Mouse (Mus musculus): ENCODE data around the gene Gm4737.
"Not testable (repeated sequence)": the region's sequence is repeated elsewhere in the genome, so short reads cannot be mapped to it uniquely, and the experiment has no call there.

The Gm4737 gene

DNA sequence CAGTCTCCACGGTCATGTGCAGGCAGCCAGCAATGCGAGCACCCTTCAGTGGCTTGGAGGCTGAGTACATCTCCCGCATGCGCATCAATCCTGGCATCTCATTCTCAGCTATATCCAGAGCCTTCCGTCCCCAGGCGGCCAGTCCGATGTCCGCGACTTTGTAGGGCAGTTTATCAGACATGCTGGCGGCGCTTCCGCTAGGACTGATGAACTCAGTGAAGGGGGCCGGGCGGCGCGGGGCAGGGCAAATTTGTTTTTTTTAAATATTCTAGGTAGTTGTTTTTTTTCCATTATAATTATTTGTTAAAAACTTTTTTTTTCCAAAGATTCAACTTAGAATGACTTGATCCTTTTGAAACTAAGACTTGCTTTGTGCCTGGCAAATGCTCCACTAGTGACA lies at the start of gene Gm4737:
TSS of gene Gm4737 (minus strand) at position 246 of the 400 bp plus-strand sequence.
- DNase-seq, result not testable (repeated sequence)

DNA sequence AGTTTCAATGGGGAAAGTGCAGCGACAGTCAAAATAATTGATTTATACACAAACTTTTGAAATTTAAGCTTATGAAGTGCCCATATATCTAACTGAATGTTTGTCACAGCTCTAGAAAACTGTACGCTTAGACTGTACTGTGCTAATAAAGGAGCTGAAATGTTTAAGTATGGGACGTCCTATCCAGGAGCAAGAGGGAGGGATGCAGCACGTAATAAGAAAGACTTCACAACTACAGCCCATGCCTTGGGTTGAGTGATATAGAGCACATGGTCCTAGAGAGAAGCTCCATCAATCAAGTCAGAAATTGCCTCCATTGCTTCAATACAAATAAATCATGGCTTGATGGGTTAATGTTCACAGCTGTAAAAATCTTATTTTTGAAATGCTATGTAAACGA lies 40.9 kb upstream of the Gm4737 start:
- DNase-seq, result no peak

DNA sequence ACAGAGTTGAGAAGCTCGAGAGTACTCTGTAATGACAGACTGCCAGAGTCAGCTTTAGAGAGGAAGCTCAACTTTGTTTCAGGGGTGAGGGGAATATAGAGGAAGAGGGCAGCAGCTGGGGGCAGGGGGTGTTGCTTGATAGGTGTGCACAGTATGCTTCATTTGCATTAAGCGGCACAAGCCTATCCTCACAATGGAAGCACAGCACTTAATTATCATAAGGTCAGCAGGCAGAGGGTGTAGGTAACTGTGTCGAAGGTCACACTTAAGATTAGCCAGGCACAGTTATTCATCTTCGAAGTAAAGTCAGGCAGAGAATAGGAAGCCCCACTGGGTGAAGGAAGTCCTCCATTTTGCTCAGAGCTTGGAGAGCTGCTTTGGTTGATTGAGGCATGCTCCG lies 28.2 kb upstream of the Gm4737 start:
- no peak for DNase-seq

DNA sequence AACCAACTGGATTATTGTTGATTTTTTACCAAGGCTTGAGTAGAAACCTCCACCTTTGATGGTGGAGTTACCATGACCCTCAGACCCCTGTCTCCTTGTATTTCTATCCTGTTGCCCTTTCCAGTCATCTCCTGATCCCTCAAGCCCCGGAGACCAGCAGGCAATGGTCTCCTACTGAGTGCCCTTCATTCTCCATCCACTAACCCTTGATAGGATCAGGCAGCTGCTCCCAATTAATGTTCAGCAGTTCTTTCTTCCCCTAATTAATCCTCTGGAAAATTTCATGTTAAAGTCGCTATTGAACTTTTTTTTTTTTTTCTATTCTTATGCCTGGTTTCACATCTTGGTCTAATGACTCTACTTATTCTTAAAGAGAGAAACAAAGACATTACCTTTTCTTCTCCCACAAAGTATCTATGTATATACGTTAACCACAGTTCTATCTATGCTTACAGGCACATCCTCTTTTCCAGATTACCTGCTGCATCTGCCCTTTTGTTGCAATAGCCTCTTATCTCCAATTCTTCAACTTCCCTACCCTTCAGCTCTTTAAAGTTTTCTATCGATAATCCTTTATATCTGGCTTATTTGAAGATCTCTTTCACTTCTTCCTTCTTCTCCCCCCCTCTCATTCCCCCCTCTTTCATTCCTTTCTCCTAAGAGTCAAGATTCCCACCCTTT lies 23.4 kb upstream of the Gm4737 start:
- no peak for DNase-seq

DNA sequence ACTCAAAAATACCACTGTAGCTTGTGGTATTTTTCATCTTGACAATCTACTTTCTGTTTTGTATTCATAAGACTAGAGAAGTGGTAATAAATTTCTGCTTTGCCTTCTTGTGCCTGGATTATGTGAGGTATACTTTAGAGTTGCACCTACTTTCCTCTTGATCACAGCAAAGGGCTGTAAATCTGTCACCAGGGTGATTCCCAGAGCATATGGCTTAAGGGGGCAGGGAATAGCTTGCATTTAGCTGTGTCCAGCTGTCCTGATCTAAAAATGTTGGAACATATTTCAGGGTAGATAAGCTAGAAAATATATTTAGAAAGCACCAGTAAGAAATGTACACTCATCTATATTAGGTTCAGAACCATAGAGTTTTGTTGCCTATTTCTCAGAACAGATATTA lies 18.2 kb upstream of the Gm4737 start:
- no peak for DNase-seq

DNA sequence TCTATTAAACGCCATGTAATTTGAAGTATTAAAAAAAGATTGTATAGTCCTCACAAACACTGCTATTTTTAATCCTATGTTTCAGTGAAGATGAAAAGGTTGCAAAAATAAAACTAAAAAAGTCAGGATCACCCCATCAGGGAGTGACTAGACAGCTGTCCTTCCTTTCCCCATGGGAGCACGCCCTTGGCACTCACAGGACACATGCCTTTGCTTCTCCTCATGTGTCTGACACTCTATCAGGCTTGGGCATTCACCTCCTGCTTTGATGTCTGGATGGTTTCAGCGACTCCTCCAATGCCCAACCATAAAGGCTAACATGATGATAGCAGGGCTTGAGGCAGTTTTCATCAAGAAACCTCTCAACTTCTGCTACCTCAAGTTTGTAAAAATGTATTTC lies 12.1 kb upstream of the Gm4737 start:
- no peak for DNase-seq

DNA sequence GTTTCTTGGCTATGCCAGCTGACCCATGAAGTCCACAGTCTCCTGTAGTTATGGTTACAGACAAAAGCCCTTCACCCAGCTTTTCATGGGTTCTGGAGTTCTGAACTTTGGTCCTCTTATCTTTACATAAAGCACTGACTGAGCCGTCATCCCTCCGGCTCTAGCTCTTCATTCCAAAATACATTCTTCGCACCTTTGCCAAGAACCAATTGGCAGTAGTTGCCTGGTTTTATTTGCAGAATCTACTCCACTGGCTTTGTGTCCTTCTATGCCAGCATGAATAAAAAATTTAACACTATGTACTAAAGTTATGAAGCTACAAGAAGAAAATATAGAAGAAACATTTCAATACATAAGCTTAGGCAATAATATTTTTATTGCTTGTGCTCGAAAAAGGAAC lies 10.4 kb upstream of the Gm4737 start:
- DNase-seq, result no peak

DNA sequence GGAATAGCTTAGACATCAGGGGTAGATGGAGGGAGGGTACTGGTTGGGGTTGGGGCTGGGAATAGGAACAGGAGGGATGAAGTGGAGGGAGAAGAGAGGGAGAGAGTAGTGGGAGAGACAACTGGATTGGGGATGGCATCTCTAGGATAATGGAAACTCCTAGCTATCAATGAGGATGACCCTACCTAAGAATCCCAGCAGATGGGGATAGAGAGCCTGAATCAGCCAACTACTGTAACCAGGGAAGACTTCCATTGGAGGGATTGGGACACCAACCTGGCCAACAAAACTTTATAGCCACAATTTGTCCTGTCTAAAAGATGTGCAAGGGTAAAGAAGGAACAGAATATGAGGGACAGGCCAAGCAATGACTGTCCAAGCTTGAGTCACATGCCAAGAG lies 3.7 kb downstream of the Gm4737 start:
- no peak for DNase-seq

DNA sequence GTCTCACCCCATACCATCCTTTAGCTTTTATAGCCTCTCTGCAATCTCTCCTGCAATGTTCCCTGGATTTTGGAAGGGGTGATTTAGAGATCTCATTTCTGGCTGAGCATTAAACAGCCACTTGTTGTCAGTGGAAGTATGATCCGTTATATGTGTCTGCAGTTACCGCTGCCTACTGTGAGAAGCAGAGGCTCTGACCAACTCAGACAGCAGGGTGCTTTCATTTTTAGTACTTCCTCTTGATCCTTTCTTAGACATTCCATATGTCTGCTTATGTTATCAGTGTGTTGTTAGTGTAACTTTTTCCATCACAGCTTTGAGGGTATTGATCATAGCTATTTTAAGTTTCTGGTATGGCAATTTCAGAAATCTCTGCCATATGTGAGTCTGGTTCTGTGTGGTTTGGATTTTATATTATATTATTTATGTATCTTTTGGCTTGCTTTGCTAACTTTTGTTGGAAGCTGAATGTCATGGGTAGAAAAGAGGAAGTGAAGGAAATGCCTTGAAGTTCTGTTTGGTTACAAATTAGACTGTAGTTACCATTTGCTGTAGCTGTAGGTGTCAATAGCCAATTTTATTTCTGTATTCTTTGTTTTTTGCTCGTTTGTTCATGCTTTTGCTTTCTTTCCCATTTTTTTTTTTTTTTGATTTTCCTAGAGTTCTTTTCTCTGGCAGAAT lies 6.1 kb downstream of the Gm4737 start:
- DNase-seq, result peak; percentile 6

DNA sequence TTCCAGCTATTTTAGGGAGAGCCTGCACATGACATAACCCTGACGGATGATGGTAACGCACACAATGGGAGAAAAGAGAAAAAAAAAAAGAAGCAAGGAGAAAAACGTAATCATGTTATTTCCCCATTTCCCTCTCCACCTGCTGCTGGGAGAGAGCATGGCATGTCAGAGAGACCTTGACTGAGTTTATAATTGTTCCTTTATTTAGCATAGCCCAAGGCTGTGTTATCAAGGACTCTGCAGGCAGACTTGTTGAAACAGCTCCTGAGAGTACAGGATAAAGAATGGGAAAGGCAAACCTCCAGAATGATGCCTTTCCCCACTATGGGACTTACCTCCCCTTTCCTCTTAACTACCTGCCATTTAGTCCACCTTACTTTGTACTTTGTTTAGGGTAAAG lies 7.9 kb downstream of the Gm4737 start:
- DNase-seq, result no peak

DNA sequence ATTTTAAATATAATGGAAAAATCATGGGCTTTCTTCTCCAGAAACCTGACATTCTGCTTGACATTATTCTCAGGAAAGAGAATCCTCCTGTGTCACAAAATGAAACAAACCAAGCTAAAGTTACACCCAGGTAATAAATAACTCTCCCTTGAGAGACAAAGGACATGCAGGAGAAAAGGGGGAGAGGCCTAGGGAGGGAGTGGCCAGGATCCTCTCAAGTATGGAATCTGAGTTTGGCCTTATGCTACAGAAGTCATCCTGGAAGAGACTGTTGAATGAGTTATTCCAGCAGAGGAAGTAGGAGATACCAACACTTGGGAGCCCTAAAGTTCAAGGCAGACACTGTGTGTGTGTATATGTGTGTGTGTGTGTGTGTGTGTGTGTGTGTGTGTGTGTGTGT lies 32.6 kb downstream of the Gm4737 start:
- no peak for DNase-seq

DNA sequence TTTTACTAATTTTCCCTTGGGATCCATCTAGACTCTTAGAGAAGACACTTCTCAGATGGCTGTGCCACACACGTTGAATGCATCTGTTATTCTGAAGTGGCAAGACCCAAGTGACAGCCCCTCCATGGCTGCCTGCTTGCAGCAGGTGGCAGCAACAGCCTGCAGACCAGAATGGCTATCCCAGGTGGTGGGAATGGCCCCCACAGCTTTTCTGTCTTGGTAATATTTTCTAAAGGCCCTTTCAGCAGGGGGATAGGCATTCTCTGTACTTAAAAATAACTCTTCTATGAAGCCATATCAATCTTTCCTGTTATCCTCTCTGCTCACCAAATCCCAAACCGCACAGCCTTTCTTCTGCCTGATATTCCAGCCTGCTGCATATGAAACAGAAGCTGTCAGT lies 33.5 kb downstream of the Gm4737 start:
- peak; percentile 11 for DNase-seq

DNA sequence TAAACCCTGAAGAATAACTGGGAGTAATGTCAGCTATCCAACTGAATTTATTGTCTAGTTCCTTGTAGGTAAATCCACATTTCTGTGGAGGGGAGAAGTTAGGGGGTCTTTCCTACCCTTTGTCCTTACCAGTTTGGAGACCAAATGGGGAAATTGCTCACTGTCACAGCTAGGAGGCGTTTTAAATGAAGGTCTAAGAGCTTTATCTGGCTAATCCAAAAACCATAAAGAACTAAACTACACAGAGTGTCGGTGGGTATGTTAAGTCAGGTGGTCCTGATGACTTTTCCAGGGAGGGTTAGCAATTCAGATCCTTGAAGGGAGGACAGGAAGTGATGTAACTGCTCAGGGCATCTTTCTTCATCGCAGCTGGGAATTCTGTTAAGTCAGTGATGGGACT lies 34.3 kb downstream of the Gm4737 start:
- no peak for DNase-seq

DNA sequence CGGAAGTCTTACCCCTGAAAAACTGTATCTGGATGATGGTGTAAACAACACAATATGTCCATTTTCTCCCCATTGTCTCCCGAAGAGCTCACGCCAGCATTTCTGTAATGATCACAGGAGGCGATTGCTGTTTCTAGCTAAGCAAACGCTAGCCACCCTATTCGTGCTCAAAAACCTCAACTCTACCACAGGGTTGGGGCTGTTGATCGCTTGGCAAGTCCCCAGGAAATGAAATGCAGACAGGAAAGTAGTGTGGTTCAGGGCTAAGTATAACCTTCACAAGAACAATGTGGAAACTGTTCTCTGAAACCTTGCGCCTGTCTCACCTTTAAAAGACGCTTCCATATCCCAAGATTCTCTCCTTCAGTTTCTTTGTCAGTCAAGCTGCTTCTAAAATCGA lies 34.9 kb downstream of the Gm4737 start, which contains the start of gene Cd96:
TSS of gene Cd96 (minus strand) at position 232 of the 400 bp plus-strand sequence.
- no peak for DNase-seq

DNA sequence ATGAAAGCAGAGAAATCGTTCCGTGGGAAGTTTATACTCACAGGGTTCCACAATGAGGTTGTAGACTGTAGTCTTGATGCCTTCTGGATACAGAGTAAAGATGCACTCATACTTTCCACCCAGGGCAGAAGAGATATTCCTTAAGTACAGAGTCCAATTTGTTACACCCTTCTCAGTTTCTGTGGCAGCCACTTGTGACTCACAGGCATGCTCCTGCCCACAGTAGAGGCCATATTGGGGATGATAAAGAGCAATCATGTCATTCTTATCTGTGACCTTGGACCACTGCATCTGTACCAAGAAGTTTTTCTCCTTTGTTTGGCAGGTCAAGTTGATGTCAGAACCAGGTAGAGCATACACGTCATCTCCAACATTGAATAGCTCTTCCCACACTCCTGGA lies 37.2 kb downstream of the Gm4737 start:
- no peak for DNase-seq

DNA sequence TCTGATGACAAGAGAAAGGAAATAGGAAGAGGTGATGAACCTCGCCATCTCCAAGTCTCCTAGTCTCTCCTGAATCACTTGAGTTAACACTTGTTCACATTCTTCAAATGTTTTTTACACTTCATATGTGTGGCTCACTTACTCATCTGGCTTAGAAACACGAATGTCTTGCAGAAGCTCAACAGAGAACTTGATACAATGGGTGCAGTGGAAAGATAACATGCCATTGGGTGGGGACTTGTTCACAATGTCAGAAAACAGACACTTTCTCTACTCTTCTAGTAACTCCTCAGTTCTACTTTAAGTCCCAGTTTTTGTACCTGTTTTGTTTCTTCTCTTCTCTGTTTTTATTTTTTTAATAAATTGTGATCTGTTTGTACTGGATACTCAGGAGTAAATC lies 40.1 kb downstream of the Gm4737 start:
- no peak for DNase-seq

DNA sequence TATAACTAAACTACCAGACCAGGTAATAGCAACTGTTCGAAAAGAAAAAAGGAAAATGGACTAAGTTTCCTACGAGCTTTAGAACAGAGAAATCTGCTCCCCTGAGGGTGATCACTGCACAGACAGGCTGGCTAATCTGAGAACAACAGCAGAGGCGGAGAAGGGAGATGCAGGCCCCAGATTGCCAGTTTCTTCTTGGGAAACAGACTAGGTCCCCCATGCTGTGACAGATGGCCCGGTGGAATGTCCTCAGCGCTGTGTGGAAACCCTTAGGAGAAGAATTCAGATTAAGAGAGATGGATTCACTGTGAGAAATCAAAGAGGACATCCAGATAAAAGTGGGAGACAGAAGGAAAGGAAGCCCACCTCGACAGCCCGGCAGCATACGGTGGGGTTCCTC lies 45.3 kb downstream of the Gm4737 start:
- peak; percentile 30 for DNase-seq

DNA sequence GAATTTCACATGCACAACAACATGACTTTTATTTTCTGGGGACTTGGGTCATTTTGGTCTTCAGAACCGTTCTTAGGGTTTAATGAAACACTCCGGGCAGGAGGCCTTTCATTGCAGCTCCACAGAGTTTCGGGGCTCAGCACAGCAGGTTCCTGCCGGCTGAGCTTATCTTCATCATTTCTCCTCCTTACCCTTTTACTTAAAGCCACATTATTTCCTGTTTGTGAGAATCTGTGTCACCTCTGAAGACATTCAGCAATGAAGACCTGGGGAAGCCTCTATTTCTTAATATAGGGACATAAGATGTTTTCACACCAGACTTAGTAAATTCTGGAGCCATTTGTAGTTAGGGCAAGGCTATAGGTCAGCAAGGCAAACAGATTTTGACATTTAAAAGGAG lies 47.4 kb downstream of the Gm4737 start:
- no peak for DNase-seq

DNA sequence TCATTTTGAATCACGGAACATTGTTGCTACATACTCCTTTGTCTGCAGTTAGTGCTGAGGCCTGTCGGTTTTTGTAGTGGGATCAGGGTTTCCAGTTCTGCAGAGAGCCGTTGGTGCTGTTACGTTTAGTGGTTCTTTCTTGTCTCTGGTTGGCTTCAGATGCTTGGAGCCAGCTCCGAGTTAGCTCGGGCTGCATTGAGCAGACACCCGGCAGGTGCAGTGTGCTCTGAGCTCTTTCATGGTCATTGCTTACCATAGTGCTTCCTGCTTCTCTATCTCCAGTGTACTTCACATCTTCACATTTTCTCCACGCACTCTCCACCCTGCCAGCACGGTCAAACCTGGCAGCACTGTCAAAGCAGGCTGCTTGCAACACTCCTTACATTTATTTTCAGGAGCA lies 50.4 kb downstream of the Gm4737 start:
- DNase-seq, result no peak

Data from layer of hippocampus, adult 9-11 months (tissue).